Mouse (Mus musculus): ENCODE measurements around the gene Cyp46a1. TPM values are rescaled to one million over a fixed set of nuclear protein-coding genes. Genes with fewer than 3 reads are reported as not detected.

Gene Cyp46a1
- total and polyA plus RNA-seq, 3 experiments: not detected

DNA sequence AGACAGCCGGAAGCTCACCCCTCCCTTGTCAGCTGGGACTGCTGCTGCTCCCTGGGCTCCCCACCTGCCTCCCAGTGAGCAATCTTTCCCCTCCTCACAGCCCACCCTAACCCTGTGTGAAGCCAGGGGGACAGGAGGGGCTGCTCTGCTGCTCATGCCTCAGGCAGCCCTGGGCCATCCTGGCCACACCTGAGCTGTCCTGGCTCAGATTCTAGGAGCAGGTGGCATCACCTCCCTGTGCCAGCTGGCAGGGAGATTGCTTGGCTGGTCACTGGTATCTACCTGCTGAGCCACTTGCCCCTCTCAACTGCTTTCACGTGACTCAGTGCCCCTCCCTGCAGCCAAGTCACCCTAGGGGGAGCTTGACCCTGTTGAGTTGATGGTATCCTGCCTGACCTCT, 20.1 kb downstream of the Cyp46a1 start:
- Histone ChIP-seq H3K79me2 (ENCODE audit: control insufficient read depth, insufficient read depth, low read length, poor library complexity) (no peaks in the 10 kb centered on the region), H3K9ac (ENCODE audit: control insufficient read depth, low read depth, low read length, poor library complexity, severe bottlenecking) (no peak overlapping the region), H3K36me3 (ENCODE audit: control insufficient read depth in 1 of 2, insufficient read depth in 2 of 2, low read length in 2 of 2) (no peaks in the 10 kb centered on the region), H3K27me3 (ENCODE audit: control insufficient read depth in 1 of 2, insufficient read depth in 2 of 2, low read length in 2 of 2) (no peaks in the 10 kb centered on the region), H3K27ac (ENCODE audit: control insufficient read depth, low read depth, low read length) (no peak overlapping the region), H3K4me3 (ENCODE audit: control insufficient read depth in 1 of 2, insufficient read depth in 1 of 2, low read depth in 2 of 2, low read length in 2 of 2) (no peak overlapping the region), H3K4me1 (ENCODE audit: control insufficient read depth in 1 of 2, insufficient read depth in 2 of 2, low read length in 2 of 2) (no peaks in the 10 kb centered on the region), H3K9me3 (replicated peaks; ENCODE audit: insufficient read depth, low read length) (no peaks in the 10 kb centered on the region)
- TF ChIP-seq EP300 (IDR thresholded peaks at IDR 0.05; ENCODE audit: low read depth in 1 of 2, low read length in 2 of 2): no peak
- TF ChIP-seq ZC3H11A (IDR thresholded peaks at IDR 0.05; ENCODE audit: low read depth, low read length): no peak
- no peak for TF ChIP-seq POLR2A (IDR thresholded peaks at IDR 0.05; ENCODE audit: control insufficient read depth in 1 of 2, insufficient read depth in 1 of 2, low read depth in 1 of 2, low read length in 2 of 2, poor library complexity in 1 of 2)
- TF ChIP-seq POLR2AphosphoS5 (IDR thresholded peaks at IDR 0.05; ENCODE audit: borderline replicate concordance, low read depth, low read length): no peak
- no peak for TF ChIP-seq ZNF384 (IDR thresholded peaks at IDR 0.05; ENCODE audit: low read depth, low read length)
- no peak for TF ChIP-seq KAT2A (conservative IDR thresholded peaks at IDR 0.05; ENCODE audit: low read depth, low read length)
- TF ChIP-seq E2F4 (IDR thresholded peaks at IDR 0.05; ENCODE audit: borderline replicate concordance, low read depth, low read length): no peak
- TF ChIP-seq ELF1 (IDR thresholded peaks at IDR 0.05; ENCODE audit: low read depth, low read length): no peak
- TF ChIP-seq ETS1 (IDR thresholded peaks at IDR 0.05; ENCODE audit: low read depth, low read length): no peak
- TF ChIP-seq POLR2AphosphoS2 (IDR thresholded peaks at IDR 0.05; ENCODE audit: low read length): no peak
- TF ChIP-seq SIN3A (IDR thresholded peaks at IDR 0.05; ENCODE audit: low read length): no peak
- TF ChIP-seq TCF12 (IDR thresholded peaks at IDR 0.05; ENCODE audit: low read depth, low read length): no peak
- no peak for TF ChIP-seq SMC3 (IDR thresholded peaks at IDR 0.05; ENCODE audit: low read depth, low read length)
- DNase-seq (ENCODE audit: low read depth, low spot score): no peak

DNA sequence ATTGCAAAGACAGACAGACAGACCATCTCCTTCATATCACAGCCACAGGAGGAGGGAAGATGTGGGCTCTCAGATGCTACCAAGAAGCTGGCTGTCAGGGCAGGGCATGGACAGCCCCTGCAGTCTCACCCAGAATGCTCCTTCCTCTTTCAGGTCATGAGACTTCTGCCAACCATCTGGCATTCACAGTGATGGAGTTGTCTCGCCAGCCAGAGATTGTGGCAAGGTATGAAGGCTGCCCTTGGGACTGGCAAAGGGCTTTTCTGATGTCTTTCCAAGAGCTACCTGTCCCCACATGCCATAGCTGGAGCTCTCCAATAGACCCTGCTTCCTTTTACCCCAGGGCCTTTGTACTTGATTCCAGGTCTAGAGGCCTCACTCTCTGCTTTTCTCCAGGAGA, 21.1 kb downstream of the Cyp46a1 start:
- Histone ChIP-seq H3K9me3 (replicated peaks; ENCODE audit: insufficient read depth, low read length) (no peaks in the 10 kb centered on the region), H3K27me3 (ENCODE audit: control insufficient read depth in 1 of 2, insufficient read depth in 2 of 2, low read length in 2 of 2) (no peaks in the 10 kb centered on the region), H3K4me1 (ENCODE audit: control insufficient read depth in 1 of 2, insufficient read depth in 2 of 2, low read length in 2 of 2) (no peaks in the 10 kb centered on the region), H3K79me2 (ENCODE audit: control insufficient read depth, insufficient read depth, low read length, poor library complexity) (no peaks in the 10 kb centered on the region), H3K9ac (ENCODE audit: control insufficient read depth, low read depth, low read length, poor library complexity, severe bottlenecking) (no peak overlapping the region), H3K36me3 (ENCODE audit: control insufficient read depth in 1 of 2, insufficient read depth in 2 of 2, low read length in 2 of 2) (no peaks in the 10 kb centered on the region), H3K27ac (ENCODE audit: control insufficient read depth, low read depth, low read length) (no peak overlapping the region), H3K4me3 (ENCODE audit: control insufficient read depth in 1 of 2, insufficient read depth in 1 of 2, low read depth in 2 of 2, low read length in 2 of 2) (no peak overlapping the region)
- TF ChIP-seq GABPA (IDR thresholded peaks at IDR 0.05; ENCODE audit: low read depth, low read length) (no peak), MAFK (IDR thresholded peaks at IDR 0.05; ENCODE audit: borderline replicate concordance, low read depth, low read length) (no peak), EP300 (IDR thresholded peaks at IDR 0.05; ENCODE audit: low read depth in 1 of 2, low read length in 2 of 2) (no peak), HCFC1 (IDR thresholded peaks at IDR 0.05; ENCODE audit: low read depth, low read length) (no peak), KAT2A (conservative IDR thresholded peaks at IDR 0.05; ENCODE audit: low read depth, low read length) (no peak), NRF1 (IDR thresholded peaks at IDR 0.05; ENCODE audit: insufficient read depth, low read depth, low read length, poor library complexity, severe bottlenecking) (no peak), TCF12 (IDR thresholded peaks at IDR 0.05; ENCODE audit: low read depth, low read length) (no peak), BHLHE40 (IDR thresholded peaks at IDR 0.05; ENCODE audit: borderline replicate concordance, low read depth, low read length) (no peak), UBTF (IDR thresholded peaks at IDR 0.05; ENCODE audit: borderline replicate concordance, insufficient read depth, low read depth, low read length) (no peak), SMC3 (IDR thresholded peaks at IDR 0.05; ENCODE audit: low read depth, low read length) (no peak), MEF2A (IDR thresholded peaks at IDR 0.05; ENCODE audit: extremely low read depth, insufficient replicate concordance, low read depth, low read length, poor library complexity, severe bottlenecking) (no peak), TAL1 (IDR thresholded peaks at IDR 0.05; ENCODE audit: low read length) (no peak), POLR2AphosphoS2 (IDR thresholded peaks at IDR 0.05; ENCODE audit: low read length) (no peak), MYC (IDR thresholded peaks at IDR 0.05; ENCODE audit: low read depth, low read length) (no peak)
- no peak for DNase-seq (ENCODE audit: low read depth, low spot score)

All from MEL (cell line).